Mouse (Mus musculus) CH12.LX (cell line): ENCODE measurements around the gene Elob. TPM values are rescaled to one million over a fixed set of nuclear protein-coding genes. Genes with fewer than 3 reads are reported as not detected.
A peak's percentile ranks its signal among the peaks of the same experiment; 100 is the strongest.

Source experiments
- DNase-seq: peaks from one replicate; pipeline ENCODE4 v3.0.0-alpha.2; 2013; ENCODE audit errors: extremely low read depth
- H3K27ac ChIP-seq: 2 replicates; pipeline ENCODE4 v1.5.1; 2012; ENCODE audit warnings: low read depth, mild to moderate bottlenecking, control low read depth, moderate library complexity; ENCODE audit not compliant: insufficient read depth
- H3K27me3 ChIP-seq: replicated peaks from 2 replicates; pipeline ENCODE3; 2012; ENCODE audit warnings: inconsistent platforms
- H3K36me3 ChIP-seq, 2 experiments: replicated peaks in 1 of 2; 2 replicates each; pipeline versions ENCODE3 to v1.6.1; 2012; ENCODE audit warnings: inconsistent platforms in 1 of 2, low read length in 1 of 2, mild to moderate bottlenecking in 1 of 2, mixed read lengths in 1 of 2, moderate library complexity in 1 of 2; ENCODE audit not compliant: control insufficient read depth in 1 of 2, insufficient read depth in 1 of 2
- H3K4me1 ChIP-seq, 2 experiments: 2 replicates each; pipeline ENCODE4 v1.6.1; 2012; ENCODE audit warnings: inconsistent platforms in 1 of 2, moderate library complexity in 1 of 2; ENCODE audit not compliant: insufficient read depth in 2 of 2, control insufficient read depth in 1 of 2
- H3K4me2 ChIP-seq: 2 replicates; pipeline ENCODE4 v1.6.1; 2012; ENCODE audit warnings: low read depth, mild to moderate bottlenecking, control low read depth; ENCODE audit not compliant: poor library complexity, insufficient read depth, severe bottlenecking
- H3K4me3 ChIP-seq, 3 experiments: fragments of 150-350 bp in 1 of 3; sonication (generic) in 1 of 3; replicated peaks in 1 of 3; 2 replicates each; pipeline versions ENCODE3 to v1.5.1; 2011 to 2012; ENCODE audit warnings: low read depth in 2 of 3, low read length in 2 of 3, mild to moderate bottlenecking in 2 of 3, moderate library complexity in 2 of 3, control low read depth in 1 of 3, improper control_type of control experiment in 1 of 3, inconsistent platforms in 1 of 3, mixed read lengths in 1 of 3; ENCODE audit not compliant: poor library complexity in 1 of 3
- H3K79me2 ChIP-seq: replicated peaks from 2 replicates; pipeline ENCODE4 v1.6.1; 2012; ENCODE audit warnings: mild to moderate bottlenecking, moderate library complexity; ENCODE audit not compliant: control insufficient read depth, poor library complexity, insufficient read depth, severe bottlenecking; ENCODE audit errors: extremely low read depth
- H3K9ac ChIP-seq: 2 replicates; pipeline ENCODE4 v1.6.1; 2012; ENCODE audit warnings: low read depth, mild to moderate bottlenecking, control low read depth, moderate library complexity; ENCODE audit not compliant: insufficient read depth
- H3K9me3 ChIP-seq: replicated peaks from 2 replicates; pipeline ENCODE3; 2012; ENCODE audit warnings: low read length, inconsistent platforms, mixed read lengths
- BHLHE40 ChIP-seq: IDR thresholded peaks from 2 replicates; pipeline ENCODE4 v1.6.1; 2011; ENCODE audit warnings: mild to moderate bottlenecking, low read depth, low read length, improper control_type of control experiment
- CHD1 ChIP-seq: IDR thresholded peaks from 2 replicates; pipeline ENCODE4 v1.6.1; 2012; ENCODE audit warnings: low read depth, low read length, improper control_type of control experiment, inconsistent platforms
- CTCF ChIP-seq, 2 experiments: IDR thresholded peaks in 1 of 2; conservative IDR thresholded peaks in 1 of 2; 2 replicates each; pipeline ENCODE4 v1.5.1; 2011 to 2012; ENCODE audit warnings: low read depth in 2 of 2, low read length in 2 of 2, improper control_type of control experiment in 1 of 2, inconsistent platforms in 1 of 2, mild to moderate bottlenecking in 1 of 2, moderate library complexity in 1 of 2
- ETS1 ChIP-seq: conservative IDR thresholded peaks from 2 replicates; pipeline ENCODE4 v1.6.1; 2012; ENCODE audit warnings: low read depth, mild to moderate bottlenecking, inconsistent platforms, low read length, improper control_type of control experiment, moderate library complexity
- GABPA ChIP-seq: IDR thresholded peaks from 2 replicates; pipeline ENCODE4 v1.6.1; 2012; ENCODE audit warnings: low read depth, low read length, improper control_type of control experiment, inconsistent platforms; ENCODE audit not compliant: insufficient replicate concordance
- HCFC1 ChIP-seq: IDR thresholded peaks from 2 replicates; pipeline ENCODE4 v1.6.1; 2012; ENCODE audit warnings: low read depth, mild to moderate bottlenecking, inconsistent platforms, low read length, improper control_type of control experiment
- IRF4 ChIP-seq: IDR thresholded peaks from 2 replicates; pipeline ENCODE4 v1.6.1; 2014; ENCODE audit warnings: low read depth, mild to moderate bottlenecking, inconsistent platforms, low read length, improper control_type of control experiment
- MAFK ChIP-seq: IDR thresholded peaks from 2 replicates; pipeline ENCODE4 v1.6.1; 2011; ENCODE audit warnings: low read length, improper control_type of control experiment; ENCODE audit not compliant: insufficient replicate concordance
- MAX ChIP-seq: IDR thresholded peaks from 2 replicates; pipeline ENCODE4 v1.6.1; 2011; ENCODE audit warnings: low read length, improper control_type of control experiment
- NELFE ChIP-seq: IDR thresholded peaks from 2 replicates; pipeline ENCODE4 v1.6.1; 2011; ENCODE audit warnings: low read depth, low read length, improper control_type of control experiment
- NRF1 ChIP-seq: IDR thresholded peaks from 2 replicates; pipeline ENCODE4 v1.6.1; 2014; ENCODE audit warnings: low read depth, mild to moderate bottlenecking, inconsistent platforms, low read length, improper control_type of control experiment, moderate library complexity
- PAX5 ChIP-seq: IDR thresholded peaks from 2 replicates; pipeline ENCODE4 v1.6.1; 2012; ENCODE audit warnings: low read length, inconsistent platforms, mixed read lengths
- POLR2A ChIP-seq: IDR thresholded peaks from 2 replicates; pipeline ENCODE4 v1.6.1; 2011; ENCODE audit warnings: low read depth, mild to moderate bottlenecking, improper control_type of control experiment, low read length
- RAD21 ChIP-seq: IDR thresholded peaks from 2 replicates; pipeline ENCODE4 v1.6.1; 2011; ENCODE audit warnings: low read depth, mild to moderate bottlenecking, low read length, improper control_type of control experiment, moderate library complexity
- TBP ChIP-seq: conservative IDR thresholded peaks from 2 replicates; pipeline ENCODE4 v1.6.1; 2011; ENCODE audit warnings: low read depth, low read length, improper control_type of control experiment
- TCF12 ChIP-seq: IDR thresholded peaks from 2 replicates; pipeline ENCODE4 v1.6.1; 2014; ENCODE audit warnings: low read depth, mild to moderate bottlenecking, inconsistent platforms, low read length, improper control_type of control experiment
- UBTF ChIP-seq: IDR thresholded peaks from 2 replicates; pipeline ENCODE4 v1.6.1; 2012; ENCODE audit warnings: low read depth, mild to moderate bottlenecking, inconsistent platforms, low read length, improper control_type of control experiment, moderate library complexity
- USF1 ChIP-seq: IDR thresholded peaks from 2 replicates; pipeline ENCODE4 v1.6.1; 2014; ENCODE audit warnings: low read depth, mild to moderate bottlenecking, inconsistent platforms, low read length, improper control_type of control experiment
- USF2 ChIP-seq: conservative IDR thresholded peaks from 2 replicates; pipeline ENCODE4 v1.6.1; 2011; ENCODE audit warnings: low read depth, low read length, improper control_type of control experiment
- ZC3H11A ChIP-seq: IDR thresholded peaks from 2 replicates; pipeline ENCODE4 v1.6.1; 2012; ENCODE audit warnings: low read depth, mild to moderate bottlenecking, inconsistent platforms, low read length, improper control_type of control experiment
- ZMIZ1 ChIP-seq: IDR thresholded peaks from 2 replicates; pipeline ENCODE4 v1.6.1; 2012; ENCODE audit warnings: low read depth, mild to moderate bottlenecking, inconsistent platforms, low read length, improper control_type of control experiment
- ZNF384 ChIP-seq: IDR thresholded peaks from 2 replicates; pipeline ENCODE4 v1.6.1; 2012; ENCODE audit warnings: low read depth, low read length, improper control_type of control experiment, inconsistent platforms
- dilution Hi-C: fragments of 300-500 bp; cut with MboI; formaldehyde crosslinking; loops from 2 replicates; pipeline ENCODE4 v1.14.3; 2020; ENCODE audit warnings: low sequenced_read_pairs; ENCODE audit not compliant: extremely low pct_unique_long_range_greater_than_20kb, extremely low pct_ligation_motif_present
- in situ Hi-C: fragments of 300-500 bp; cut with MboI; formaldehyde crosslinking; loops from 3 replicates; pipeline ENCODE4 v1.14.3; 2019; ENCODE audit warnings: low sequenced_read_pairs, low pct_ligation_motif_present, low pct_unique_long_range_greater_than_20kb, mixed read lengths
- polyA plus RNA-seq: library from polyadenylated mRNA; unstranded; fragments of >175 nt; gene quantifications from 2 replicates; pipeline ENCODE4 v1.2.1, GENCODE M21; 2012; ENCODE audit warnings: low read depth; ENCODE audit not compliant: insufficient read length
- total RNA-seq, 2 experiments: library from RNA; depleted of rRNA; stranded (reverse); fragments of 300-350 nt in 1 of 2; fragments of >200 nt in 1 of 2; gene quantifications; 2 replicates each; pipeline ENCODE4 v1.2.3; 2012 to 2014

Gene Elob
- total and polyA plus RNA-seq, 3 experiments, result 306 to 534 (median 386) TPM

- Histone ChIP-seq H3K27me3 (no peaks in the 10 kb centered on the region), H3K36me3 (peaks cover 84 to 99% of the 10 kb centered on the region in 2 experiments), H3K79me2 (peaks cover 54% of the 10 kb centered on the region), H3K4me3 (no peak overlapping the region), H3K9ac (no peak overlapping the region), H3K4me2 (no peak overlapping the region), H3K27ac (no peak overlapping the region), H3K9me3 (peaks cover 5% of the 10 kb centered on the region), H3K4me1 (0 out of 4 replicates have a peak, but pooled peaks cover 0 to 6% of the 10 kb centered on the region in 2 experiments)
- in situ Hi-C loops (no loop called here), dilution Hi-C loops (no loop called here)
- no peak for DNase-seq
- TF ChIP-seq USF2, result no peak
- no peak for TF ChIP-seq TCF12
- no peak for TF ChIP-seq MAX
- TF ChIP-seq MAFK, result no peak
- TF ChIP-seq BHLHE40, result no peak
- no peak for TF ChIP-seq RAD21
- TF ChIP-seq IRF4, result no peak
- TF ChIP-seq GABPA, result no peak
- no peak for TF ChIP-seq ETS1
- TF ChIP-seq PAX5, result no peak
- no peak for TF ChIP-seq ZMIZ1
- TF ChIP-seq CTCF (conservative IDR thresholded peaks at IDR 0.05 in 1 of 2, IDR thresholded peaks at IDR 0.05 in 1 of 2; ENCODE audit: low read depth in 2 of 2, low read length in 2 of 2), result no peak
- TF ChIP-seq POLR2A, result no peak; the same call in 1 of the 2 replicates
- no peak for TF ChIP-seq UBTF
- no peak for TF ChIP-seq ZNF384
- TF ChIP-seq HCFC1, result no peak
- no peak for TF ChIP-seq NELFE
- no peak for TF ChIP-seq ZC3H11A
- no peak for TF ChIP-seq TBP
- TF ChIP-seq CHD1, result no peak
These were observed 13.3 kb downstream of the Elob start for GRCm38 (mm10) chr17:23815641-23816040.

- peaks cover 43 to 66% of the 10 kb centered on the region in 2 experiments for H3K36me3 ChIP-seq
- no peak overlapping the region for H3K9ac ChIP-seq
- no peaks in the 10 kb centered on the region for H3K27me3 ChIP-seq
- no peak overlapping the region for H3K4me3 ChIP-seq
- no peaks in the 10 kb centered on the region for H3K9me3 ChIP-seq
- 0 out of 2 replicates have a peak overlapping the region, but pooled peaks have one; percentile 14 for H3K4me2 ChIP-seq
- no peak for DNase-seq
- H3K4me1 ChIP-seq, result peaks cover 0 to 15% of the 10 kb centered on the region in 2 experiments; a peak in 2 of 4 replicates
- H3K79me2 ChIP-seq, result peaks cover 90% of the 10 kb centered on the region
- dilution Hi-C loops, result no loop called here
- in situ Hi-C loops, result loop anchor here (5.0 kb wide), 1 partner anchor 36 kb away; the partner anchor contains the start of gene Flywch1
- H3K27ac ChIP-seq, result no peak overlapping the region
- TF ChIP-seq ZNF384 (no peak), USF1 (no peak), CHD1 (no peak), POLR2A (no peak), NRF1 (no peak)
- TF ChIP-seq, all 38 proteins: peak for 0
These were observed 21.0 kb downstream of the Elob start for GRCm38 (mm10) chr17:23807918-23808317.
